10 mouse cellular contexts compared by ENCODE assay signal in the genomic region with DNA sequence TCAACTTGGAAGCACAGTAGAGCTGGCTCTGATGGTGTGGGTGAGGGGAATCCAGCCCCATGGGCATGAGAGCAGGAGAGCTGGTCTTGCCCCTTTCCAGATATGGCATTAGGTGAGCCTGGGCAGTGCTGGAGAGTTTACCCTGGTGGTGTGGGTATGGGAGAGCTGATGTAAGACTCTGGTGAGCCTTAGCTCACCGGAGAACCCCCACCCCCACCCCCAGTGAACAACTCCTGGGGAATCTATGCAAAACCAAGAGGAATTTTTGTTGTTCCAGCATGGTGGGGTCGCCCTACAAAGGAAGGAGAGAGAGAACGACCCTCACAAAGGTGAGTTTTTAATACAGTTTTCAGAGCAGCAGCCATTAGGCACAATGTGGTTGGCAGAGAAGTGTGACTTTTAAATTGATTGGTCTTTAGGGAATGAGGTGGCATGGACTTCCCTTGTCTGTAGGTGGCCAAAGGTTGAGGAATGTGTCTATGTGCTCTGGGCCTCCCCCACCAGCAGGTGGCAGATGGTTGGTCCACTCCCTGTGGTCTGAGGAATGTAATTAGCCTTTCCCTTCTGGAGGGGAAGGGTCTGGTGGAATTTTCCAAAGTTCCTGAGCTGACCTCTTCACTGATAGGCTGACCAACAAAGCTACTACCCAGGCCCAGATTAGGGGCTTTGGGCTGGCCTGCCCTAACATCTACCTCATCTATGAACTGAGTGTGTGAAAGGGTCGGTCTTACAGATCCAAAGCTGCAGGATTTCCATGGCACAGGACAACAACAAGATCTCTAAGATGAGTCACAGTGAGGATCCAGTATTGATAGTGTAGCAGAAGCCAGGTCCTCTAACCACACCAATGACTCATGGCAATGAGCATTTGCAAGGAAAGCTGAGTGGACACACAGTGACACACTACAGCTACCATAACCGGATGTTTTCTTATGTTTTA.
DNase-seq lines count a peak whose midpoint lies in the region; ATAC-seq and TF ChIP-seq lines count a peak whose summit lies in the region.
"Had no signal": no experiment of that assay in that cellular context is flagged by ENCODE, and none has a peak within 500 bp of the region (broad histone marks: within the 10 kb centered on the region; RNA-seq: fewer than 3 reads in every experiment).

No protein-coding gene starts in this region.

- H3K79me2 ChIP-seq in C2C12 (ENCODE audit: control insufficient read depth, insufficient read depth) = peaks cover 13% of the 10 kb centered on the region

- no peak overlapping the region for H3K4me2 ChIP-seq in forebrain, embryonic 13.5 days
- no peak overlapping the region for H3K4me2 ChIP-seq in forebrain, embryonic 12.5 days
- no peak overlapping the region for H3K4me2 ChIP-seq in embryonic facial prominence, embryonic 11.5 days (ENCODE audit: low read depth, low read length)
- H3K4me2 ChIP-seq in liver, embryonic 15.5 days = no peak overlapping the region
- no peak overlapping the region for H3K4me2 ChIP-seq in midbrain, embryonic 11.5 days
- H3K4me2 ChIP-seq: embryonic facial prominence, embryonic 13.5 days; limb, embryonic 12.5 days had no signal

- H3K4me1 ChIP-seq in forebrain, embryonic 13.5 days = peaks cover 5% of the 10 kb centered on the region; the same call in 1 of the 2 replicates
- H3K4me1 ChIP-seq in forebrain, embryonic 12.5 days = no peaks in the 10 kb centered on the region
- no peaks in the 10 kb centered on the region for H3K4me1 ChIP-seq in embryonic facial prominence, embryonic 11.5 days (ENCODE audit: control insufficient read depth, insufficient read depth, low read length)
- H3K4me1 ChIP-seq in liver, embryonic 15.5 days (replicated peaks) = peaks cover 40% of the 10 kb centered on the region
- H3K4me1 ChIP-seq in midbrain, embryonic 11.5 days (ENCODE audit: control insufficient read depth, insufficient read depth, low read length) = no peaks in the 10 kb centered on the region
- H3K4me1 ChIP-seq: embryonic facial prominence, embryonic 13.5 days; limb, embryonic 12.5 days had no signal

- no peaks in the 10 kb centered on the region for H3K9me3 ChIP-seq in forebrain, embryonic 13.5 days (replicated peaks)
- no peaks in the 10 kb centered on the region for H3K9me3 ChIP-seq in forebrain, embryonic 12.5 days
- H3K9me3 ChIP-seq in embryonic facial prominence, embryonic 11.5 days (replicated peaks; ENCODE audit: control insufficient read depth, low read length) = no peaks in the 10 kb centered on the region
- H3K9me3 ChIP-seq in liver, embryonic 15.5 days (replicated peaks) = no peaks in the 10 kb centered on the region
- no peaks in the 10 kb centered on the region for H3K9me3 ChIP-seq in midbrain, embryonic 11.5 days (ENCODE audit: control insufficient read depth, low read length)
- H3K9me3 ChIP-seq: embryonic facial prominence, embryonic 13.5 days; limb, embryonic 12.5 days had no signal

- no peak overlapping the region for H3K9ac ChIP-seq in forebrain, embryonic 13.5 days
- H3K9ac ChIP-seq in forebrain, embryonic 12.5 days = no peak overlapping the region
- no peak overlapping the region for H3K9ac ChIP-seq in embryonic facial prominence, embryonic 11.5 days (replicated peaks; ENCODE audit: low read length)
- H3K9ac ChIP-seq in liver, embryonic 15.5 days = no peak overlapping the region
- no peak overlapping the region for H3K9ac ChIP-seq in midbrain, embryonic 11.5 days (ENCODE audit: low read length)
- H3K9ac ChIP-seq: embryonic facial prominence, embryonic 13.5 days; limb, embryonic 12.5 days had no signal

- no peaks in the 10 kb centered on the region for H3K36me3 ChIP-seq in forebrain, embryonic 13.5 days (ENCODE audit: poor library complexity, severe bottlenecking)
- H3K36me3 ChIP-seq in forebrain, embryonic 12.5 days (replicated peaks) = no peaks in the 10 kb centered on the region
- H3K36me3 ChIP-seq in C2C12 (ENCODE audit: control insufficient read depth, insufficient read depth) = no peaks in the 10 kb centered on the region
- H3K36me3 ChIP-seq in embryonic facial prominence, embryonic 11.5 days (replicated peaks; ENCODE audit: control insufficient read depth, insufficient read depth, low read depth, low read length) = no peaks in the 10 kb centered on the region
- H3K36me3 ChIP-seq in liver, embryonic 15.5 days (replicated peaks) = no peaks in the 10 kb centered on the region
- H3K36me3 ChIP-seq in midbrain, embryonic 11.5 days (ENCODE audit: control insufficient read depth, insufficient read depth, low read length) = no peaks in the 10 kb centered on the region
- H3K36me3 ChIP-seq: embryonic facial prominence, embryonic 13.5 days; limb, embryonic 12.5 days had no signal

- H3K27me3 ChIP-seq in forebrain, embryonic 13.5 days = no peaks in the 10 kb centered on the region
- no peaks in the 10 kb centered on the region for H3K27me3 ChIP-seq in forebrain, embryonic 12.5 days
- H3K27me3 ChIP-seq in C2C12 (ENCODE audit: control insufficient read depth, insufficient read depth, insufficient read length) = no peaks in the 10 kb centered on the region
- no peaks in the 10 kb centered on the region for H3K27me3 ChIP-seq in embryonic facial prominence, embryonic 11.5 days (ENCODE audit: control insufficient read depth, insufficient read depth, low read length)
- H3K27me3 ChIP-seq in liver, embryonic 15.5 days = no peaks in the 10 kb centered on the region
- H3K27me3 ChIP-seq in midbrain, embryonic 11.5 days (ENCODE audit: control insufficient read depth, insufficient read depth, low read length) = no peaks in the 10 kb centered on the region
- H3K27me3 ChIP-seq: embryonic facial prominence, embryonic 13.5 days; limb, embryonic 12.5 days had no signal

- no peak overlapping the region for H3K27ac ChIP-seq in forebrain, embryonic 13.5 days
- H3K27ac ChIP-seq in forebrain, embryonic 12.5 days = no peak overlapping the region
- no peak overlapping the region for H3K27ac ChIP-seq in embryonic facial prominence, embryonic 11.5 days (replicated peaks; ENCODE audit: low read depth, low read length)
- 0 out of 2 replicates have a peak overlapping the region, but pooled peaks have one; percentile 38 for H3K27ac ChIP-seq in liver, embryonic 15.5 days (replicated peaks)
- H3K27ac ChIP-seq in midbrain, embryonic 11.5 days (ENCODE audit: low read depth, low read length) = no peak overlapping the region
- H3K27ac ChIP-seq: embryonic facial prominence, embryonic 13.5 days; limb, embryonic 12.5 days had no signal

- peak; percentile 6 for TF ChIP-seq CTCF in C2C12 (IDR thresholded peaks at IDR 0.05; ENCODE audit: control insufficient read depth, insufficient read depth, insufficient read length)

- DNase-seq in embryonic facial prominence, embryonic 11.5 days (ENCODE audit: low spot score) = no peak
- DNase-seq in urinary bladder, postnatal 36 days (ENCODE audit: low spot score in 2 of 2) = no peak
- DNase-seq in gastrocnemius, postnatal 25 days = no peak
- no peak for DNase-seq in midbrain, embryonic 11.5 days (ENCODE audit: low spot score, missing footprints)

- 0 out of 2 replicates have a peak, but pooled peaks have one; percentile 16 for ATAC-seq in forebrain, embryonic 13.5 days
- no peak for ATAC-seq in forebrain, embryonic 12.5 days (ENCODE audit: low FRiP score)
- 0 out of 2 replicates have a peak, but pooled peaks have one; percentile 29 for ATAC-seq in embryonic facial prominence, embryonic 11.5 days (replicated peaks; ENCODE audit: insufficient number of reproducible peaks, low FRiP score, low TSS enrichment, low read depth)
- ATAC-seq in liver, embryonic 15.5 days (ENCODE audit: insufficient read depth) = peak; percentile 45; the same call in 1 of the 2 replicates
- ATAC-seq in midbrain, embryonic 11.5 days (ENCODE audit: low FRiP score) = no peak

- H3K4me3 ChIP-seq in forebrain, embryonic 13.5 days = no peak overlapping the region
- no peak overlapping the region for H3K4me3 ChIP-seq in forebrain, embryonic 12.5 days (replicated peaks)
- no peak overlapping the region for H3K4me3 ChIP-seq in C2C12 (ENCODE audit: insufficient read depth, poor library complexity, severe bottlenecking)
- H3K4me3 ChIP-seq in embryonic facial prominence, embryonic 11.5 days (ENCODE audit: low read depth, low read length) = no peak overlapping the region
- H3K4me3 ChIP-seq in liver, embryonic 15.5 days (replicated peaks) = no peak overlapping the region
- no peak overlapping the region for H3K4me3 ChIP-seq in midbrain, embryonic 11.5 days (ENCODE audit: low read depth, low read length)
- H3K4me3 ChIP-seq: embryonic facial prominence, embryonic 13.5 days; limb, embryonic 12.5 days had no signal

- 89% methylated on average over 5 of the region's 5 CpGs for WGBS in forebrain, embryonic 13.5 days
- WGBS in forebrain, embryonic 12.5 days = 81% methylated on average over 5 of the region's 5 CpGs
- WGBS in embryonic facial prominence, embryonic 11.5 days = 88% methylated on average over 5 of the region's 5 CpGs
- 85% methylated on average over 5 of the region's 5 CpGs for WGBS in liver, embryonic 15.5 days (ENCODE audit: insufficient replicate concordance)
- 80% methylated on average over 5 of the region's 5 CpGs for WGBS in midbrain, embryonic 11.5 days

- H3ac ChIP-seq in C2C12 (ENCODE audit: control insufficient read depth, insufficient read length, low read depth) = no peak overlapping the region

- no peaks in the 10 kb centered on the region for H3K79me3 ChIP-seq in C2C12 (ENCODE audit: low read depth)

TF ChIP-seq in C2C12, 6 proteins besides CTCF, POLR2A, EP300 and RAD21:
- peak; percentile 13 for TF ChIP-seq MAX (IDR thresholded peaks at IDR 0.05)
- peak; percentile 97 for TF ChIP-seq FOSL1 (IDR thresholded peaks at IDR 0.05; ENCODE audit: insufficient read depth, low read length, poor library complexity, severe bottlenecking)
- no peak for TF ChIP-seq CEBPB (IDR thresholded peaks at IDR 0.05; ENCODE audit: low read depth)
- peak; percentile 77 for TF ChIP-seq MYOD1 (IDR thresholded peaks at IDR 0.05; ENCODE audit: control insufficient read depth, insufficient read length, low read depth)

Comparison
In these comparisons a context has a peak if more than half of its experiments do, and no peak if none do; other contexts are left out.
1. ATAC-seq: peak in forebrain, embryonic 13.5 days (single experiment), embryonic facial prominence, embryonic 11.5 days (single experiment) and liver, embryonic 15.5 days (single experiment); none in forebrain, embryonic 12.5 days (single experiment) and midbrain, embryonic 11.5 days (single experiment).